Mouse (Mus musculus): Measurements from ENCODE around the gene Atp6v1e1. TPM values are rescaled to one million over a fixed set of nuclear protein-coding genes. Genes with fewer than 3 reads are reported as not detected.

Gene Atp6v1e1
- total RNA-seq, 2 experiments from 2014 or later: 87.9 to 94.9 TPM

DNA sequence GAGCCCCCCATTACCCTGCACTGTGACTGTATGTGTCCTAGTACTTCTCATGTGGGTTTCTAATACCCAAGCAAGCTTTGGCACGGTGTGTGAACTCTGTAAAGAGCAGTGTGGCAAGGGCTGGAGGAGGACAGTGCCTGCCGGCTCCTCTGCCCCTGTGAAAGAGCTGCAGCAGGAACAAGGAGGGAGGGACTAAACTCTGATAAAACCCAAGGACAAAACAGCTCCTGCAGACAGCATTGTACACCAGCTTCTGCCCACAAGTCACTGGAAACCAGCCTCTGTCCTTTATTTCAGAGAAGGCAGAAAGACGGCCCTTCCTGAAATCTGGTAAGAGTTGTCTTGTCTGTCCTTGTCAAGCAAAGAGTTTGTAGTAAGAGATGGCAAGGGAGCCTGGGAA, 46.3 kb downstream of the Atp6v1e1 start:
- no peak for ATAC-seq (replicated peaks; ENCODE audit: low FRiP score, low TSS enrichment, poor library complexity, severe bottlenecking)

DNA sequence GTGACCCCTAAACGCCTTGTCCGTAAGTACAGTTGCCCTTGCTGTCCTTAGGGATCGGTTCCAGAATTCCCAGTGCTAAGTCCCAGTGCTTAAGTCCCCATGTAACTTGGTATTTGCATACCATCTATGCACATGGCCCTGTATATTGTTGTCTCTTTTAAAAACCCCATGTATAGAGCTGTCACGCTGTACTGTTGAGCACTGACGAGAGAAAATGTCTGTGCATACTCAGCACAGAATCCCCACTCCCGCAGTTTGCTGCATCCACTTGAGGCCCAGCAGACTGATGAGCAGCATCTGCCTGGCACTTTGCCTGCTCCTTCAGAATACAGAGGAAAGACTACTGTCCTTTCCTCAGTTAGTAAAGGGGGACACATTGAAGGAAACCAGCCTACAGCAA, 48.8 kb downstream of the Atp6v1e1 start:
- no peak for ATAC-seq (replicated peaks; ENCODE audit: low FRiP score, low TSS enrichment, poor library complexity, severe bottlenecking)

DNA sequence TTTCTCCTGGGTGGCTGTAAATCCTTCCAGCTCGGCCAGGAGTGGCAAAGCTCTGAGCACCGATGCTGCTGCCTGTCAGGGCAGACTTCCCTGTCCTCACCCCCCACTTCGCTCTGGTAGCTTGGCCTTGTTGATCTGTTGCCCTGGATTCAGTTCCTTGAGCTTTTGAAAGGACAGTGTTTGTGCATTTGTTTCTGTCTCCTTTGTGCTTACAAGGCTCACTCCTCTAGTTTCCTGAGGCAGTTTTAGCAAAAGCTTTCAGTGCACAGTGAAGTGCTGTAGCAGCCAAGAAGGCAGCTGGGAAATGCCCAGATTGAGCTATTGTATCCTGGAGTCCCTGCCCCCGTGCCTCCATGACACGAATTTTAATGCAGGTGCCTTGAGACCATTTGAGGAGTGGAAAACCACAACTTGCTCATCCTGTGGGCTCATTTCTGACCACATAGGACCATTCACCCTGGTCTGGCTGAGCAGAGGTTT, 49.4 kb downstream of the Atp6v1e1 start, which contains the start of gene Slc25a18:
Slc25a18 (plus strand) TSS at position 430 of the 480 bp plus-strand sequence.
- no peak for ATAC-seq (replicated peaks; ENCODE audit: low FRiP score, low TSS enrichment, poor library complexity, severe bottlenecking)

DNA sequence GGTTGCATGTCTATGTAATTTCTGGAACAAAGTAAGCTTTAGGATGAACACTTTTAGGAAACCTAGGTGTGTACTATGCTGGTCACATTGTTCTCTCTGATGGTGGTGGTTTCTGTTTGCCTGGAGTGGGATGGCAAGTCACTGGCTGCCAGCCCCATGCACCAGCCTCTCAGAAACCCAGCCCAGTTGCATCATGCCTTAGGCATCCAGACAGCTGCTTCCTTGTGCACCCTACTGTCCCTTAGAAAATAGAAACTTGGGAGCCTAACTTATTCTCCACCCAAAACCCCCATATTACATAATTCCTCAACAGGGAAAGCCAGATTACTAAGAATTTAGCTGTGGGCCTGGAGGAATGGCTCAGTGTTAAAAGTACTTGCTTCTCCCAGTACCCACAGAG, 50.6 kb downstream of the Atp6v1e1 start:
- no peak for ATAC-seq (replicated peaks; ENCODE audit: low FRiP score, low TSS enrichment, poor library complexity, severe bottlenecking)

DNA sequence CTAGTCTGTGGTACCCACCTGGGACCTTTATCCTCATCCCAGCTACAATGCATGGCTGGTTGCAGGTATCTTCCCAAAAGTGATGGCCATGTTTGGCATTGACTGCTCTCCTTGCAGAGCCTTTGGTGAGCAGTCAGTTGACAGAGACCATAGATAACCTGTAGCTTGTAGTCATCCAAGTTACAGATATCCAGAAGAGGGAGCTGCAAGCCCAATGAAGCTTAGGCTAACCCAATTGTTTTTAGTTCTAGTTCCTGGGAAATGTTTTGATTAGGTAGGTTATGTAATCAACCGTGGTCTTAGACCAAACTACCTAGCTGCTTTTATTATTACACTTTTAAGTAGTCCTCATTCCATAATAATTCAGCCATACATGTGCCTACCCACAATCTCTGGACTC, 51.2 kb downstream of the Atp6v1e1 start:
- ATAC-seq (replicated peaks; ENCODE audit: low FRiP score, low TSS enrichment, poor library complexity, severe bottlenecking): no peak

DNA sequence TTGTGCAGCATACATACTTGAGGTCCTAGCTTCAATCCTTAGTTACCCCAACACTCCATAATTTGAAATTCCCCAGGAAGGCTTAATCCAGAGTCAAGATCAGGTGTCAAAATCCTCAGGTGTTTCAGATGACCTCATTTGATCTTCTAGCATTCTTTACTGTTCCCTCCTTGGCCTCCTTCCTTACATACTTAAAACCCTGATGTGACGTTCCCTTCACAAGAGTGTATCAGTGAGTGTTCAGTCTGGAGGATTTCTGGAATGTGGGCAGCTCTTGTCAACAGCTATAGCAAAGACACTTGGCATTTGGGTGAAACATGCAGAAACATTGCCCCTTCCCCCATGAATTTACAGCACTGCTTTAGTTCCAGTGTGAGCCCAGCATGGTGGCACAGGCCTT, 52.6 kb downstream of the Atp6v1e1 start:
- no peak for ATAC-seq (replicated peaks; ENCODE audit: low FRiP score, low TSS enrichment, poor library complexity, severe bottlenecking)

DNA sequence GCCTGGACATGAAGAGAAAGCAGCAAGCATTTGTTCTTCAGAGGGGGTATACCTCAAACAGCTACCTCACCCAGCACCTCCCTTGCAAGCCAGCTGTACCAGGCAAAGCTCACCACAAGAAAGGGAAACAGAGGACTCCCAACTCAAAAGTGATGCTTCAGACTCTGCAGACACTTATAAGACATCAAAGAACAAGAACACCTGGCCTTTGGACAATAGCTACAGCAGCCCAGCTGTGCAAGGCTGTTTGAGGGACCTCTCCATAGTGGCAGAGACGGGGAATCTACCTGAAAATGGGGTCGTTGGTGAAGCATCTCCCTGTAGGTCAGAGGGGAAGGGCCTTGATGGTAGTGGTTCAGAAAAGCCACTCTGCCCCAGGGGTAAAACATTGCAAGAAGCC, 61.4 kb downstream of the Atp6v1e1 start:
- no peak for ATAC-seq (replicated peaks; ENCODE audit: low FRiP score, low TSS enrichment, poor library complexity, severe bottlenecking)

DNA sequence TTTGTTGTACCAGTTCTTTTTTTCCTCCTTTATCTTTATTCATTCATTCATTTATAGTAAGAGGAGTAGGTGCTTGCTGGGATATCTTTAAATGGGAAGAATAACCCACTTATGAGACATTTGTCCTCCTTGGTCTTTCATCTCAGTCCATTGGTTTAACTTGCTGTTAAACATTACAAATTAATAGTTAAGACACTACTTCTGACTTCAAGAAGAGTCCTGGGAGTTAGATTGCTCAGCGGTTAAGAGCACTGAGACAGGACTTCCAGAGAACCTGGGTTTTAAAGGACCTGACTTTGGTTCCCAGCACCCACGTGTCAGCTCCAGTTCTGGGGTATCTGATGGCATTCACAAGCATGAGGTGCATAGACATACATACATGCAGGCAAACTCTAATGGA, 76.2 kb downstream of the Atp6v1e1 start:
- no peak for ATAC-seq (replicated peaks; ENCODE audit: low FRiP score, low TSS enrichment, poor library complexity, severe bottlenecking)

Other genes with a start within 250 kb of the Atp6v1e1 start
- 10.0 and 20.7 TPM in 2 replicates for gene Cecr2, start 156.4 kb downstream of the Atp6v1e1 start, total RNA-seq (2014; fragmentation: Nextera tagmentation)
- gene Cecr2, start 156.4 kb downstream of the Atp6v1e1 start, total RNA-seq (2017): 10.9 and 11.8 TPM in 2 replicates
- gene Slc25a18, start 49.2 kb downstream of the Atp6v1e1 start, total RNA-seq (2014; fragmentation: Nextera tagmentation): not detected in 2 replicates
- not detected in 2 replicates for gene Slc25a18, start 49.2 kb downstream of the Atp6v1e1 start, total RNA-seq (2017)
- 41.4 and 52.2 TPM in 2 replicates for gene Bcl2l13, start 13.4 kb upstream of the Atp6v1e1 start, total RNA-seq (2014; fragmentation: Nextera tagmentation)
- 28.8 and 42.0 TPM in 2 replicates for gene Bcl2l13, start 13.4 kb upstream of the Atp6v1e1 start, total RNA-seq (2017)
- gene Bid, start 94.1 kb upstream of the Atp6v1e1 start, total RNA-seq (2014; fragmentation: Nextera tagmentation): 55.4 TPM in 2 replicates
- 23.7 and 25.8 TPM in 2 replicates for gene Bid, start 94.1 kb upstream of the Atp6v1e1 start, total RNA-seq (2017)